8 mouse cellular contexts compared by ENCODE assay signal in genomic region chr17:35162121-35162520, GRCm38 (mm10). TPM values are rescaled to one million over a fixed set of nuclear protein-coding genes. Genes with fewer than 3 reads are reported as not detected.
A peak's percentile ranks its signal among the peaks of the same experiment; 100 is the strongest.
DNase-seq lines count a peak whose midpoint lies in the region; ATAC-seq lines count a peak whose summit lies in the region.

No protein-coding gene starts in this region.

- no peak for DNase-seq in neural tube, embryonic 11.5 days (ENCODE audit: low spot score)
- DNase-seq in neural tube, embryonic 10.5 days (ENCODE audit: extremely low spot score, low spot score), result no peak
- DNase-seq in thymus, postnatal 4 days, result no peak
- no peak for DNase-seq in thymus, postnatal 10 days (ENCODE audit: low spot score in 2 of 2)

- WGBS in neural tube, embryonic 11.5 days, result 84% methylated on average over 14 of the region's 14 CpGs
- WGBS in liver, embryonic 12.5 days (ENCODE audit: insufficient replicate concordance), result 80% methylated on average over 14 of the region's 14 CpGs

- peak overlapping the region; percentile 94 for H3K4me3 ChIP-seq in erythroblast, embryonic 14.5 days (replicated peaks)
- H3K4me3 ChIP-seq in neural tube, embryonic 11.5 days (ENCODE audit: low read depth, low read length), result no peak overlapping the region
- H3K4me3 ChIP-seq in liver, embryonic 12.5 days, result 0 out of 2 replicates have a peak overlapping the region, but pooled peaks have one; percentile 3

- peaks cover 59% of the 10 kb centered on the region for H3K36me3 ChIP-seq in erythroblast, embryonic 14.5 days (ENCODE audit: control insufficient read depth)
- peaks cover 45% of the 10 kb centered on the region for H3K36me3 ChIP-seq in neural tube, embryonic 11.5 days (ENCODE audit: control insufficient read depth, insufficient read depth, low read length)
- H3K36me3 ChIP-seq in liver, embryonic 12.5 days, result peaks cover 58% of the 10 kb centered on the region

- H3K4me2 ChIP-seq in neural tube, embryonic 11.5 days (ENCODE audit: low read depth), result peak overlapping the region; percentile 79; the same call in 1 of the 2 replicates
- H3K4me2 ChIP-seq in liver, embryonic 12.5 days, result peak overlapping the region; percentile 78

- ATAC-seq in erythroblast, adult 5-6 weeks (replicated peaks; ENCODE audit: low FRiP score, poor library complexity, severe bottlenecking), result no peak
- ATAC-seq in neural tube, embryonic 11.5 days (ENCODE audit: insufficient read depth, low FRiP score, low TSS enrichment), result no peak
- no peak for ATAC-seq in liver, embryonic 12.5 days
- no peak for ATAC-seq in frontal cortex, adult (ENCODE audit: low TSS enrichment)

- H3K4me1 ChIP-seq in erythroblast, embryonic 14.5 days (ENCODE audit: control insufficient read depth), result peaks cover 43% of the 10 kb centered on the region
- H3K4me1 ChIP-seq in neural tube, embryonic 11.5 days (ENCODE audit: control insufficient read depth, insufficient read depth, low read length), result peaks cover 16% of the 10 kb centered on the region
- H3K4me1 ChIP-seq in liver, embryonic 12.5 days, result peaks cover 39% of the 10 kb centered on the region

- no peaks in the 10 kb centered on the region for H3K9me3 ChIP-seq in erythroblast, embryonic 14.5 days (ENCODE audit: control insufficient read depth, low read length)
- H3K9me3 ChIP-seq in neural tube, embryonic 11.5 days (ENCODE audit: control insufficient read depth, low read length), result no peaks in the 10 kb centered on the region
- no peaks in the 10 kb centered on the region for H3K9me3 ChIP-seq in liver, embryonic 12.5 days (replicated peaks)

- no peak overlapping the region for H3K27ac ChIP-seq in neural tube, embryonic 11.5 days (ENCODE audit: low read depth, low read length)
- H3K27ac ChIP-seq in liver, embryonic 12.5 days, result no peak overlapping the region

- peak overlapping the region; percentile 99; the same call in 1 of the 2 replicates for H3K9ac ChIP-seq in neural tube, embryonic 11.5 days (ENCODE audit: low read length)
- H3K9ac ChIP-seq in liver, embryonic 12.5 days, result peak overlapping the region; percentile 99; the same call in 1 of the 2 replicates

- no peaks in the 10 kb centered on the region for H3K27me3 ChIP-seq in erythroblast, embryonic 14.5 days (ENCODE audit: control insufficient read depth)
- H3K27me3 ChIP-seq in neural tube, embryonic 11.5 days (ENCODE audit: control insufficient read depth, insufficient read depth, low read length), result no peaks in the 10 kb centered on the region
- no peaks in the 10 kb centered on the region for H3K27me3 ChIP-seq in liver, embryonic 12.5 days (replicated peaks)

RNA-seq across cellular contexts. Expression of gene Prrc2a, which starts 2.6 kb away (rescaled TPM):
- polyA plus RNA-seq in erythroblast, embryonic 14.5 days (2012), result 70.4 and 133 TPM in 2 replicates
- 70.2 and 111 TPM in 2 replicates for total RNA-seq in erythroblast, adult 5-6 weeks (2015; ENCODE audit: low replicate concordance)
- 15.1 and 22.6 TPM in 2 replicates for total RNA-seq in erythroblast, adult 5-6 weeks (2017; ENCODE audit: low replicate concordance)
- polyA plus RNA-seq in neural tube, embryonic 11.5 days (2014; fragmentation: Nextera tagmentation; extraction: Ambion mirVana), result 185 and 194 TPM in 2 replicates
- 83.0 and 86.8 TPM in 2 replicates for polyA plus RNA-seq in liver, embryonic 12.5 days (2016; fragmentation: Nextera tagmentation; extraction: Ambion mirVana)

RNA-seq across cellular contexts. Expression of gene Aif1, which starts 13.7 kb away (rescaled TPM):
- polyA plus RNA-seq in erythroblast, embryonic 14.5 days (2012), result 0.27 TPM in 1 of 2 replicates, not detected in the other
- 14.4 and 19.8 TPM in 2 replicates for total RNA-seq in erythroblast, adult 5-6 weeks (2015; ENCODE audit: low replicate concordance)
- 8.7 and 15.8 TPM in 2 replicates for total RNA-seq in erythroblast, adult 5-6 weeks (2017; ENCODE audit: low replicate concordance)
- 4.1 and 6.7 TPM in 2 replicates for polyA plus RNA-seq in neural tube, embryonic 11.5 days (2014; fragmentation: Nextera tagmentation; extraction: Ambion mirVana)
- 10.5 and 11.6 TPM in 2 replicates for polyA plus RNA-seq in liver, embryonic 12.5 days (2016; fragmentation: Nextera tagmentation; extraction: Ambion mirVana)

RNA-seq across cellular contexts. Expression of gene Lst1, which starts 26.1 kb away (rescaled TPM):
- not detected in 2 replicates for polyA plus RNA-seq in erythroblast, embryonic 14.5 days (2012)
- total RNA-seq in erythroblast, adult 5-6 weeks (2015; ENCODE audit: low replicate concordance), result 55.5 and 77.7 TPM in 2 replicates
- 32.2 and 57.3 TPM in 2 replicates for total RNA-seq in erythroblast, adult 5-6 weeks (2017; ENCODE audit: low replicate concordance)
- 5.8 and 9.1 TPM in 2 replicates for polyA plus RNA-seq in neural tube, embryonic 11.5 days (2014; fragmentation: Nextera tagmentation; extraction: Ambion mirVana)
- polyA plus RNA-seq in liver, embryonic 12.5 days (2016; fragmentation: Nextera tagmentation; extraction: Ambion mirVana), result 20.8 and 23.7 TPM in 2 replicates

RNA-seq across cellular contexts. Expression of gene Bag6, which starts 27.1 kb away (rescaled TPM):
- polyA plus RNA-seq in erythroblast, embryonic 14.5 days (2012), result 88.8 and 102 TPM in 2 replicates
- total RNA-seq in erythroblast, adult 5-6 weeks (2015; ENCODE audit: low replicate concordance), result 23.8 and 47.9 TPM in 2 replicates
- 48.1 and 71.4 TPM in 2 replicates for total RNA-seq in erythroblast, adult 5-6 weeks (2017; ENCODE audit: low replicate concordance)
- 99.4 and 105 TPM in 2 replicates for polyA plus RNA-seq in neural tube, embryonic 11.5 days (2014; fragmentation: Nextera tagmentation; extraction: Ambion mirVana)
- polyA plus RNA-seq in liver, embryonic 12.5 days (2016; fragmentation: Nextera tagmentation; extraction: Ambion mirVana), result 29.1 and 35.5 TPM in 2 replicates

RNA-seq across cellular contexts. Expression of gene Apom, which starts 30.3 kb away (rescaled TPM):
- 0.10 and 0.20 TPM in 2 replicates for polyA plus RNA-seq in erythroblast, embryonic 14.5 days (2012)
- not detected in 2 replicates for total RNA-seq in erythroblast, adult 5-6 weeks (2015; ENCODE audit: low replicate concordance)
- 0.94 TPM in 1 of 2 replicates, not detected in the other for total RNA-seq in erythroblast, adult 5-6 weeks (2017; ENCODE audit: low replicate concordance)
- 0.81 and 0.93 TPM in 2 replicates for polyA plus RNA-seq in neural tube, embryonic 11.5 days (2014; fragmentation: Nextera tagmentation; extraction: Ambion mirVana)
- polyA plus RNA-seq in liver, embryonic 12.5 days (2016; fragmentation: Nextera tagmentation; extraction: Ambion mirVana), result 482 and 508 TPM in 2 replicates
